Mouse (Mus musculus) hindbrain, embryonic 15.5 days (tissue): ENCODE measurements at regions not wholly inside any gene's neighbourhood (a gene's known extent, or its start where the extent isn't known, plus 50 kb on each side); places are given as distances from the start of the nearest gene placed in this dataset.

Experiments
- ATAC-seq: fragments of 200-750 bp; cut with Nextera tagmentation; 2 replicates; pipeline ENCODE4 v1.8.0; 2017; ENCODE audit warnings: low read depth, moderate number of reproducible peaks, moderate TSS enrichment; ENCODE audit not compliant: low FRiP score
- H3K27ac ChIP-seq: fragments of 300-500 bp; sonication (generic); replicated peaks from 2 replicates; pipeline ENCODE4 v1.5.1; 2015; ENCODE audit warnings: mild to moderate bottlenecking, inconsistent platforms
- H3K27me3 ChIP-seq: fragments of 300-500 bp; sonication (generic); 2 replicates; pipeline ENCODE4 v1.6.1; 2015; ENCODE audit warnings: control low read depth, inconsistent platforms
- H3K36me3 ChIP-seq: fragments of 300-500 bp; sonication (generic); 2 replicates; pipeline ENCODE4 v1.6.1; 2015; ENCODE audit warnings: control low read depth, inconsistent platforms
- H3K4me1 ChIP-seq: fragments of 300-500 bp; sonication (generic); replicated peaks from 2 replicates; pipeline ENCODE4 v1.6.1; 2015; ENCODE audit warnings: control low read depth, inconsistent platforms
- H3K4me2 ChIP-seq: fragments of 300-500 bp; sonication (generic); 2 replicates; pipeline ENCODE4 v1.6.1; 2015; ENCODE audit warnings: moderate library complexity, mild to moderate bottlenecking, inconsistent platforms
- H3K4me3 ChIP-seq: fragments of 300-500 bp; sonication (generic); 2 replicates; pipeline ENCODE4 v1.5.1; 2015; ENCODE audit warnings: mild to moderate bottlenecking, inconsistent platforms
- H3K9ac ChIP-seq: fragments of 300-500 bp; sonication (generic); 2 replicates; pipeline ENCODE4 v1.6.1; 2015; ENCODE audit warnings: inconsistent platforms
- H3K9me3 ChIP-seq: fragments of 300-500 bp; sonication (generic); 2 replicates; pipeline ENCODE4 v1.6.1; 2016; ENCODE audit warnings: control low read depth, inconsistent platforms
- WGBS: fragments of 180-500 bp; shearing (Covaris S2); methylation state at CpG from one replicate; pipeline ENCODE4 v1.1.7; 2015; 5-methylcytosine and 5-hydroxymethylcytosine counted together

- no peaks in the 10 kb centered on the region for H3K4me1 ChIP-seq
- no peak overlapping the region for H3K4me3 ChIP-seq
- H3K27ac ChIP-seq: no peak overlapping the region
- H3K36me3 ChIP-seq: no peaks in the 10 kb centered on the region
- no peak overlapping the region for H3K4me2 ChIP-seq
- 0 out of 2 replicates have a peak, but pooled peaks cover 3% of the 10 kb centered on the region for H3K9me3 ChIP-seq
- H3K27me3 ChIP-seq: no peaks in the 10 kb centered on the region
- no peak for ATAC-seq
- no peak overlapping the region for H3K9ac ChIP-seq
- WGBS: 70% methylated on average over 2 of the region's 2 CpGs
Measured at GRCm38 (mm10) chr1:152313480-152313879, 73.0 kb downstream of the Tsen15 start.

DNA sequence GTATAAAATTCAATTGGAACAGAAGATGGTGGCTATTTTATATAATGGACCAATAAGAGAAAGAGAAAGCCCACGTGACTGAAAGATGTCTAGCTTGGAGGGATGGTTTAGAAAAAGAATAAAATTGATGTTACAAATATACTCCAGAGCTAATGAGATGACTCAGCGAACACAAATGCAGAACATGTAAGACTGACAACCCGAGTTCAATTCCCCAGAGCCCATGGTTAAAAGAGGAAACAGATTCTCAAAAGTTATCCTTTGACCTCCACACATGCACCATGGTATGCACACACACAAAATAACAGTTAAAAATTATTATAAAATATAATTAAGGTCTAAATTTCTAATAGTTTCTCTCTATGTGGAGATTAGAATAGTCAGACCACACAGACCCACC lies 81.0 kb downstream of the Tsen15 start:
- no peaks in the 10 kb centered on the region for H3K9me3 ChIP-seq
- no peak overlapping the region for H3K4me2 ChIP-seq
- H3K4me3 ChIP-seq: no peak overlapping the region
- 0 out of 2 replicates have a peak, but pooled peaks cover 3% of the 10 kb centered on the region for H3K4me1 ChIP-seq
- no peak overlapping the region for H3K27ac ChIP-seq
- ATAC-seq: no peak
- H3K9ac ChIP-seq: no peak overlapping the region
- no peaks in the 10 kb centered on the region for H3K36me3 ChIP-seq
- H3K27me3 ChIP-seq: no peaks in the 10 kb centered on the region
- WGBS: 85% methylated on average over 3 of the region's 3 CpGs

GRCm38 (mm10) chr1:152304487-152305130 lies 81.9 kb downstream of the Tsen15 start:
- WGBS: 66% methylated on average over 14 of the region's 14 CpGs
- Histone ChIP-seq H3K27ac (no peak overlapping the region), H3K4me2 (no peak overlapping the region), H3K4me3 (no peak overlapping the region), H3K9me3 (no peaks in the 10 kb centered on the region), H3K27me3 (no peaks in the 10 kb centered on the region), H3K36me3 (no peaks in the 10 kb centered on the region), H3K4me1 (0 out of 2 replicates have a peak, but pooled peaks cover 3% of the 10 kb centered on the region), H3K9ac (no peak overlapping the region)
- ATAC-seq: no peak

GRCm38 (mm10) chr1:152301355-152301754 lies 85.1 kb downstream of the Tsen15 start:
- Histone ChIP-seq H3K4me1 (0 out of 2 replicates have a peak, but pooled peaks cover 3% of the 10 kb centered on the region), H3K9me3 (no peaks in the 10 kb centered on the region), H3K36me3 (no peaks in the 10 kb centered on the region), H3K4me2 (no peak overlapping the region), H3K9ac (no peak overlapping the region), H3K27me3 (no peaks in the 10 kb centered on the region), H3K4me3 (no peak overlapping the region), H3K27ac (no peak overlapping the region)
- peak; percentile 68; the same call in 1 of the 2 replicates for ATAC-seq
- 43% methylated on average over 8 of the region's 8 CpGs for WGBS

GRCm38 (mm10) chr1:152292196-152292736 lies 94.2 kb downstream of the Tsen15 start:
- no peaks in the 10 kb centered on the region for H3K36me3 ChIP-seq
- H3K27ac ChIP-seq: no peak overlapping the region
- no peak overlapping the region for H3K4me3 ChIP-seq
- WGBS: 83% methylated on average over 9 of the region's 9 CpGs
- H3K9ac ChIP-seq: no peak overlapping the region
- H3K4me1 ChIP-seq: peaks cover 13% of the 10 kb centered on the region
- no peaks in the 10 kb centered on the region for H3K9me3 ChIP-seq
- H3K4me2 ChIP-seq: no peak overlapping the region
- H3K27me3 ChIP-seq: no peaks in the 10 kb centered on the region
- no peak for ATAC-seq

DNA sequence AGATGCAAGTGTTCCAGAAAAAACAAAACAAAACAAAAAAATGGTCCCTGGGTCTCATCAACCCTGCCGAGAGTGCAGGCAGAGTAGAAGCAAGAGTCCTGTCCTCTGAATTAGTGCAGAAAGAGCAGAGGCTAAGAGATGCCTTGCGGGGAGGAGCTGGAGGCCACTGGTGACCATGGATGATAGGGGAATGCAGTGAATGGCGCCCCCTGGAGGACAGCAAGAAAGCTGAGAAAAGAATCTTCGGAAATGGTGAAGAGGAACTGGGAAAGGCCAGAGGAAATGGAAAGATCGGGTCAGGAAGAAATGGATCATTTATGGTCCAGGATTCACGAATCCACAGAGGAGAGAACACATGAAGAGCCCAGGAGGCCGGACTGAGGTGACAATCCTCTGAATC lies 95.7 kb downstream of the Tsen15 start:
- Histone ChIP-seq H3K4me2 (no peak overlapping the region), H3K27me3 (no peaks in the 10 kb centered on the region), H3K9me3 (no peaks in the 10 kb centered on the region), H3K4me1 (peaks cover 27% of the 10 kb centered on the region), H3K27ac (no peak overlapping the region), H3K4me3 (no peak overlapping the region), H3K9ac (no peak overlapping the region), H3K36me3 (no peaks in the 10 kb centered on the region)
- 42% methylated on average over 7 of the region's 7 CpGs for WGBS
- no peak for ATAC-seq

GRCm38 (mm10) chr1:152287566-152288490 lies 98.7 kb downstream of the Tsen15 start:
- WGBS: 60% methylated on average over 15 of the region's 15 CpGs
- no peak overlapping the region for H3K9ac ChIP-seq
- no peak overlapping the region; the same call in 1 of the 2 replicates for H3K27ac ChIP-seq
- no peak for ATAC-seq
- H3K4me1 ChIP-seq: peaks cover 30% of the 10 kb centered on the region
- no peak overlapping the region for H3K4me2 ChIP-seq
- no peak overlapping the region for H3K4me3 ChIP-seq
- H3K27me3 ChIP-seq: no peaks in the 10 kb centered on the region
- no peaks in the 10 kb centered on the region for H3K36me3 ChIP-seq
- H3K9me3 ChIP-seq: no peaks in the 10 kb centered on the region

DNA sequence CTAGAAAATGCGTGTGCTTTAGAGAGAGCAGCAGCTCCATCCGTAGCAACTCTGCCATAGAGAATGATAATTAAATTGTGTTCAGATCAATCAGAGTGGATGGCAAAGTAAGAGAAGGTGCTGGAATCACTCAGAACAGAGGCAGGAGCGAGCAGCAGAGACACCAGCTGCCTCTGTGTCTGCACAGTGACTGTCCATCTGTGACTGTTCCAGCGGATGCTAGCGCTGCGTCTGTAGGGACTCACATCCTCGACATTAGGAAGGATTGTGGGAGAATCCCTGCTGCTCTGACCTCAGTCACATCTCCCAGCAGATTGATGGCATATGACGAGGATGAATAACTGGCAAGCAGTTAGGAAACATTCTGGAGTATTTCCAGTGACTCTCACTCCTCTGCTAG lies 99.8 kb downstream of the Tsen15 start:
- no peak overlapping the region for H3K4me3 ChIP-seq
- 35% methylated on average over 8 of the region's 8 CpGs for WGBS
- H3K4me1 ChIP-seq: peaks cover 35% of the 10 kb centered on the region
- H3K9me3 ChIP-seq: no peaks in the 10 kb centered on the region
- H3K4me2 ChIP-seq: no peak overlapping the region
- H3K27ac ChIP-seq: no peak overlapping the region
- 0 out of 2 replicates have a peak, but pooled peaks have one; percentile 28 for ATAC-seq
- no peaks in the 10 kb centered on the region for H3K27me3 ChIP-seq
- H3K9ac ChIP-seq: no peak overlapping the region
- H3K36me3 ChIP-seq: no peaks in the 10 kb centered on the region

DNA sequence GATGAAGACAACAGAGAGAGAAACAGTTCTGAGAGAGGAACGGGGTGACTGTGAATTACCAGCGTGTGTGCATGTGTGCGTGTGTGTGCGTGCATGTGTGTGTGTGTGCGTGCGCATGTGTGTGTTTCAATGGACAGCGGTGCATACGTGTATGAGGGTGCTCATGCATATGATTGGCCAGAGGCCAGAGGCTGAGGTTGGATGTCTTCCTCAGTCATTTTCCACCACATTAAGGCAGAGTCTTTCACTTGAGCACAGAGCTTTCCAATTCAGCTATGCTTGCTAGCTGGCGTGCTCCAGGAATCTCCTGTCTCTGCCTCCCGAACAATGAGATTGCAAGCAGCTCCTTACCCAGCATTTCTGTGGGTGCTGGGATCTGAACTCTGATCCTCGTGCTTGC lies 104.4 kb downstream of the Tsen15 start:
- ATAC-seq: no peak
- H3K4me2 ChIP-seq: no peak overlapping the region
- no peak overlapping the region for H3K27ac ChIP-seq
- H3K36me3 ChIP-seq: no peaks in the 10 kb centered on the region
- H3K9ac ChIP-seq: no peak overlapping the region
- peaks cover 23% of the 10 kb centered on the region for H3K4me1 ChIP-seq
- H3K27me3 ChIP-seq: no peaks in the 10 kb centered on the region
- 93% methylated on average over 11 of the region's 11 CpGs for WGBS
- H3K4me3 ChIP-seq: no peak overlapping the region
- no peaks in the 10 kb centered on the region for H3K9me3 ChIP-seq

DNA sequence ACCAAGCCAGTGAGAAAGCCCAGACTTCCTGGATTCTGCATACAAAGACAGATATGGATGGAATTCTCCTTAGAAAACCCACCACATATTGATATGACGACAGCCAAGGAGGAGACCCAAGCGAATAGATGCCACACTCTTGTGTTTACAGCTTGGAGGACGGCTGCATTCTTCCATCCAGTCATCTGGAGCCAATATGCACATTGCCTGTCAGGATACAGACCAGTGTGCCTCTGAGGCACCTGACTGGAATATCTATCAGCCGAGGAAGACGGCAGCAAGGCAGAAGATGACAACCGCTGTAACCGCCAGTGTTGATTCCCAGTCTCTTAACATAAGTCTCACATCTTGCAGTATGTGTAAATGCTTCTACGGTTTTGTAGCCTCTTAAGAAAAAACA lies 105.3 kb downstream of the Tsen15 start:
- H3K4me1 ChIP-seq: peaks cover 14% of the 10 kb centered on the region; the same call in 1 of the 2 replicates
- no peak overlapping the region for H3K4me3 ChIP-seq
- peak overlapping the region; percentile 43 for H3K27ac ChIP-seq
- H3K27me3 ChIP-seq: no peaks in the 10 kb centered on the region
- no peak overlapping the region for H3K9ac ChIP-seq
- 63% methylated on average over 8 of the region's 8 CpGs for WGBS
- peak overlapping the region; percentile 6; the same call in 1 of the 2 replicates for H3K4me2 ChIP-seq
- peak; percentile 59; the same call in 1 of the 2 replicates for ATAC-seq
- no peaks in the 10 kb centered on the region for H3K9me3 ChIP-seq
- H3K36me3 ChIP-seq: no peaks in the 10 kb centered on the region

DNA sequence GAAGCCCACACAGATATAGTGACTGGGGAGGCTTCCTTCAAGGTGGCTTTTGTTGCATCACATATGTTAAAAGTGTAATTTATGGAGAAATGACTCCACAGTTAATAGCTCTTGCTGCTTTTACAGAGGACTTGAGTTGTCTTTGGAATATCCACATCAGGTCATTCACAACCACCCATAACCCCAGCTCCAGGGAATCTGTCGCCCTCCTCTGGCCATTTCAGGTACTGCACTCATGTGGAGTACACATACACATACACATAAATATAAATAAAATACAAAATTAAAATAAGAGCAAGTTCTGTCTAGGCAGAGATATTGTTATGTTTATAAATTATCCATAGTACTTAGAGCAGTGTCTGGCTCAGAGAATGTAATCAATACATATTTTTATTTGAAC lies 106.5 kb downstream of the Tsen15 start:
- H3K36me3 ChIP-seq: no peaks in the 10 kb centered on the region
- H3K9me3 ChIP-seq: no peaks in the 10 kb centered on the region
- WGBS: 29% methylated on average over 1 of the region's 1 CpGs
- H3K9ac ChIP-seq: no peak overlapping the region
- H3K27ac ChIP-seq: no peak overlapping the region
- ATAC-seq: no peak
- 0 out of 2 replicates have a peak, but pooled peaks cover 11% of the 10 kb centered on the region for H3K4me1 ChIP-seq
- no peak overlapping the region for H3K4me3 ChIP-seq
- no peak overlapping the region for H3K4me2 ChIP-seq
- H3K27me3 ChIP-seq: no peaks in the 10 kb centered on the region

DNA sequence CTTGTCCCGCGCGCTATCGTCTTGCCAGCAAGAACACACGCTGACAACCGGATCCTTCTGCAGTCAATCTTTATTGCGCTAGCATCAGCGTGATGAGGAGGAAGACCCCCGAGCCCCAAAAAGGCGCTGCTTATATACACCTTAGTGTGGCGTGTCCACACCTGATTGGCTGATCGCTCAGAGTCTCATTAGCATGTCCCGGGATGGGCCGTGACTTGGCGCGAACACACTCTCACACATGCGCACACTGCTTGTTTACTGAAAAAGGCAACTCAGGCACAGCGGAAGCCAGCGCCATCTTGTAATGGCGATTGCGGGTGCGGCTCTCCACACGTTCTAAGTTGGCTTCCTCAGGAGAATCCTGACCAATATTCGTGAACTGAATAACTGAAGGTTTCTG lies 111.5 kb downstream of the Tsen15 start:
- no peaks in the 10 kb centered on the region for H3K27me3 ChIP-seq
- no peak for ATAC-seq
- no peak overlapping the region for H3K9ac ChIP-seq
- no peaks in the 10 kb centered on the region for H3K9me3 ChIP-seq
- H3K4me3 ChIP-seq: no peak overlapping the region
- no peak overlapping the region for H3K27ac ChIP-seq
- 97% methylated on average over 24 of the region's 24 CpGs for WGBS
- H3K36me3 ChIP-seq: no peaks in the 10 kb centered on the region
- 0 out of 2 replicates have a peak, but pooled peaks cover under 1% of the 10 kb centered on the region for H3K4me1 ChIP-seq
- no peak overlapping the region for H3K4me2 ChIP-seq
